Mouse (Mus musculus) adrenal gland (tissue): ENCODE measurements around the gene Cerkl.

ENCODE experiments used
- intact Hi-C: fragments of 180-260 bp; cut with DNase I; formaldehyde crosslinking; loops from one replicate; pipeline ENCODE4 v1.15.1; 2025

Gene Cerkl

DNA sequence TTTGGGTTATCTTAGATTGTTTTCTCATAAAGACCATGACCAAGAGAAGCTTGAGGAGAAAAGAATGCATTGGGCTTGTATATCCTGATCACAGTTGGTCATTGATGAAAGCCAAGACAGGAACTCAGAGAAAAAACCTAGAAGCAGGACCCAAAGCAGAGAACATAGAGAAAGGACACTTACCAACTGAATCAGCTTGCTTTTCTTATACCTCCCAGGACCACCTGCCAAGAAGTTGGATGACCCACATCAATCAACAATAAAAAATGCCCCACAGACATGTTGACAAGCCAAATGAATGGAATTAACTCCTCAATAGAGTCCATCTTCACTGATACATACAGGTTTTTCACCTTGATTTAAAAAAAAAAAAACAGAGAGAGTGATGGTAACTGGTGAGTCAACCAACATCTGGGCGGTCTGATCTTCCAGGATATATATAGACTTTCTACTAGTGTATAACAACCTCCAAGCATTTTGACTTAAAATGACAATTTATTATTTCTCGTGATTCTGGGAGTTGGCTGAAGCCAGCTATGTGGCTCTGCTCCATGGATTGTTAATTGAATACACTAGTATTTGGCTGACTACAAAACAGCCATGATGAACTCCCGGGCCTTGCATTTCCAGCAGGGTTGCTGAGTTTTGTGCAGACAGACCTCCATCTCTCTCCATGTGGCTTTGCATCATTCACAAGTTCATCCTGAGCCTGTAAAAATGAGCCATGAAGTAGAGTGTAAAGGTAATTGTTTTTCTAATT, 12.5 kb downstream of the Cerkl start:
- intact Hi-C loops, result no loop called here

DNA sequence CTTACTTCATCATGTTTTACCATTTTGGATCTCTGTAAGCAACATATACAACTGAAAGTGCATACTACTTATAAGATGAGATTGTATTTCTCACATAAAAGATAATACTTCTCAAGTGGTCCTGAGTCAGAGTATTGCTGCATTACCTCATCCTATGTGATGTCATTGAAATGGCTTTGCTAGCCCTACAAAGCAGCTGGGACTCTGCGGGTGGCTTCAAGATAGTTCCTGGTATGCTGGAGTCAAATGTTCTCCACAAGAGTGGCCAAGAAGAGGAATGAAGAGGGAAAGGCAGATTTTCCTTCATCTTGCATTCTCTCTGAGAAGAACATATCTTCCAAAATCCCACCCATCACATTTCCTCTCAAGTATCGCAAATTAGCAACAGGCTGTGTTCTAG, 13.2 kb downstream of the Cerkl start:
- intact Hi-C loops, result no loop called here

- intact Hi-C loops, result no loop called here
These were observed 13.7 kb downstream of the Cerkl start for GRCm38 (mm10) chr2:79442906-79443305.

DNA sequence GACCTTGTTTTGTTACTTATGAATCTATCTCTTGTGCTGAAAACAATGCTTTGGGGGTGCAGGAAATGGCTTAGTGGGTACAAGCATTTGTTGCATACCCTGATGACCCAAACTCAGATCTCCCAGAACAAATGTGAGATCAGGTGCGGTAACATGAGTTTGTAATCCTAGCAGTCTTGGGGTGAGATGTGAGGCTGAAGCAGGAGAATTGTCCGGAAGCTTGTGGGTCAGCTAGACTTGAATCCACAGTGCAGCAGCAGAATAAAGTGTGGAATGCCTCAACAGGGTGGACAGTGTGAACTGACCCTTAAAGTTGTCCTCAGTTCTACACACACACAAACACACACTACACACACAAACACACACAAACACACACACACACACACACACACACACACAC, 14.4 kb downstream of the Cerkl start:
- intact Hi-C loops, result no loop called here

GRCm38 (mm10) chr2:79430061-79430460, 26.5 kb downstream of the Cerkl start:
- intact Hi-C loops, result no loop called here

DNA sequence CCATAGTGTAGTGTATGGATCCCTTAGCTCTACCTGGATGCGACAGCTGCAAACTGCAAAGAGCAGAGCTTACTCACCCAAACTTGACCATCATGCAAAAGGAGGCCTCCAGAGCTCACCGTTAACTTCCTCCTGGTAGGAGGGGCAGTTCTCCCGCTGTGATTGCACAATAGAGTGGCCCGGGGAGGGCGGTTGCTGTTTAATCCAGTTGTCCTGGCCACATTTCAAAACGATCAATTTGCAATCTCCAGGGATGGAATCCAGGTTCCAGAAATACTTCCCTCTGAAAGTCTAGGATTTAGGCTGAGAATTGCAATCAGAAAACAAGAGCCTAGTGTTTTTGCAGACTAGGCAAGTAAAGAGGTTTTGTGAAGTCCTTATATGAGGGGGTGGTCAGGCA, 26.9 kb downstream of the Cerkl start:
- intact Hi-C loops, result no loop called here

DNA sequence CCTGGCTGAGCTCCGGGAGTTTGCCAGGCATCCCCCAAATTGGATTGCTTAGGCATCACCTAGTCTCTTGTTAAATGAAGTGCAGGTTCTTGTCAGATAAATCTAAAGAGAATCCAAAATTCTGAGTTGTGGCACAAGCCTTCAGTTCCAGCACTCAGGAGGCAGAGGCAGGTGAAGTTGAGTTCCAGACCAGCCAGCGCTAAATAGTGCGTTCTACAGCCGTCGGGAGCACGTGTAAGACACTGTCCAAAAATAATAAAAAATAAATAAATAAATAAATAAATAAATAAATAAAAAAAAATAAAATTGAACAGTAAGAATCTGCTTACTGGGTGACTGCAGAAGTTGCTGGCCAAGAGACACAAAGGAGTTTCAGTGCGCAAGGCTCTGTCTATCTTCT, 27.5 kb downstream of the Cerkl start:
- intact Hi-C loops, result no loop called here

- intact Hi-C loops, result no loop called here
These were observed 27.9 kb downstream of the Cerkl start for GRCm38 (mm10) chr2:79428569-79429104.

GRCm38 (mm10) chr2:79428022-79428421, 28.6 kb downstream of the Cerkl start:
- intact Hi-C loops, result no loop called here

DNA sequence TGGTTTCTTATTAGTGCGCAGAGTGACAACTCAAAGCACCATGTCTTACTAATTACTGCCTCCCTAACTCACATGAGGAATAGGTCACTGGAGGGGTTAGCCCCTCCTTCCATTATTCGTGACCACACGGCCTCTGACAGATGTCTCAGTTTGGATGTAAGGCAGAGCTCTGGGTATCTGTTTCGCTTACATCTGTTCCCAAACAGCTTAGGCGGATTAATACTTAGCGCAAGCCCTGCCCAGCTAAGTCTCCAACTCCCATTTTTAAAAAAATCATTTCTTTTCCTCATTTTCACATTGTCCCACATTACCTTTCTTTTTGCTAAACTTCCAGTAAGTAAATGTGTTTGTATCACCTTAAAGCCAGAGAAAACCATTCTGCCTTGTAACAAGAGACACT, 34.9 kb downstream of the Cerkl start:
- intact Hi-C loops, result no loop called here

GRCm38 (mm10) chr2:79414505-79414904, 42.1 kb downstream of the Cerkl start:
- intact Hi-C loops, result no loop called here

GRCm38 (mm10) chr2:79410903-79411255, 45.7 kb downstream of the Cerkl start:
- intact Hi-C loops, result no loop called here

GRCm38 (mm10) chr2:79410247-79410902, 46.2 kb downstream of the Cerkl start:
- intact Hi-C loops, result no loop called here

- intact Hi-C loops, result no loop called here
These were observed 50.8 kb downstream of the Cerkl start for GRCm38 (mm10) chr2:79405661-79406405.

- intact Hi-C loops, result no loop called here
These were observed 56.5 kb downstream of the Cerkl start for GRCm38 (mm10) chr2:79400045-79400444.

GRCm38 (mm10) chr2:79399234-79400000, 57.2 kb downstream of the Cerkl start:
- intact Hi-C loops, result no loop called here

DNA sequence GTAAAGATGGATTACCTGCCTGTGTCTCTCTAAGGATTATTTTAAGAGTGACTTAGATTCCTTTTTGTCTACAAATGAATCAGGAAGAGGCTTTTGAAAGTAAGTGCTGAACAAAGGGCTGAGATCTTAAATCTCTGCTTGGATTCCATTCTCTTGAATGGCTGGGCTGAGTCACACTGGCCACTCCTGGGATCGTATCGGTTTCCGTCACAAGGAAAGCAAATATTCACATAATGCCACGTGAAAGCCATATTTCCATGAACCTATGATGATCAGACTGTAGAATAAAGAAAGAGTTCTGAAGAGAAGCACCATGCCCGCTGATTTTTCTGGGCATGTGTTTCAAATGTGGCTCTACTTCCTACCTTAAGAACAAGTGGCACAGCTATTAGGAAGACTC, 57.8 kb downstream of the Cerkl start:
- intact Hi-C loops, result no loop called here

GRCm38 (mm10) chr2:79398343-79398742, 58.2 kb downstream of the Cerkl start:
- intact Hi-C loops, result no loop called here

GRCm38 (mm10) chr2:79397107-79397506, 59.5 kb downstream of the Cerkl start:
- intact Hi-C loops, result no loop called here

GRCm38 (mm10) chr2:79379087-79380041, 77.2 kb downstream of the Cerkl start:
- intact Hi-C loops, result loop anchor here (10.0 kb wide), 1 partner anchor 395 kb away; no protein-coding TSS in a partner anchor
